In the genomic region with DNA sequence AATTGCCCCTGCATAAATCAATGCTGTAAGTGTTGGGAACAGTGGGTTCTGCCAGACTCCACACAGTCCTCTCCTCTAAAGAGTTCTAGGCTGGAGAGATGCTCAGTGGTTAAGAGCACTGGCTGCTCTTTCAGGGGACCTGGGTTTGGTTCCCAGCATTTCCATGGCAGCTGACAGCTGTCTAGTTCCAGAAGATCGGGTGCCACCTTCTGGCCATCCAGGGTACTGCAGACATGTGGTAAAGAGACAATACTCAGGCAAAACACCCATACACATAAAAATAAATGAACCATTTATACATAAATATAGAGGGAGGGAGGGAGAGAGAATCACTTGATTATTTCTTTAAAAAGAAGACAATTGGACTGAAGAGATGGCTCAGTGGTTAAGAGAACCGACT, we compare ENCODE assay signal across 9 mouse cellular contexts. TPM values are rescaled to one million over a fixed set of nuclear protein-coding genes. Genes with fewer than 3 reads are reported as not detected.
DNase-seq lines count a peak whose midpoint lies in the region; ATAC-seq lines count a peak whose summit lies in the region.
"Had no signal": no experiment of that assay in that cellular context is flagged by ENCODE, and none has a peak within 500 bp of the region (broad histone marks: within the 10 kb centered on the region; RNA-seq: fewer than 3 reads in every experiment).

No protein-coding gene starts in this region.

- no peaks in the 10 kb centered on the region; the same call in 1 of the 2 replicates for H3K9me3 ChIP-seq in midbrain, embryonic 11.5 days (ENCODE audit: control insufficient read depth, low read length)
- no peaks in the 10 kb centered on the region for H3K9me3 ChIP-seq in midbrain, embryonic 14.5 days (ENCODE audit: control insufficient read depth, low read length)
- 0 out of 2 replicates have a peak, but pooled peaks cover 2% of the 10 kb centered on the region for H3K9me3 ChIP-seq in embryonic facial prominence, embryonic 10.5 days
- H3K9me3 ChIP-seq: neural tube, embryonic 12.5 days had no signal

- no peak overlapping the region for H3K9ac ChIP-seq in midbrain, embryonic 11.5 days (ENCODE audit: low read length)
- no peak overlapping the region for H3K9ac ChIP-seq in midbrain, embryonic 14.5 days (replicated peaks; ENCODE audit: low read length)
- H3K9ac ChIP-seq: neural tube, embryonic 12.5 days had no signal

- DNase-seq in embryo, embryonic 10 days (ENCODE audit: low spot score) = peak; percentile 38
- no peak for DNase-seq in embryo, embryonic 11 days
- peak; percentile 84 for DNase-seq in midbrain, embryonic 11.5 days (ENCODE audit: low spot score, missing footprints)
- DNase-seq in midbrain, embryonic 14.5 days = no peak
- peak; percentile 36 for DNase-seq in embryonic facial prominence, embryonic 10.5 days (ENCODE audit: low spot score)
- DNase-seq in retina, embryonic 14.5 days (ENCODE audit: low spot score) = peak; percentile 53
- DNase-seq in ovary, adult 18-20 months (ENCODE audit: low spot score) = no peak
- no peak for DNase-seq in right cerebral cortex, postnatal 36 days (ENCODE audit: low spot score in 2 of 2)

- H3K4me2 ChIP-seq in midbrain, embryonic 11.5 days = no peak overlapping the region
- no peak overlapping the region for H3K4me2 ChIP-seq in midbrain, embryonic 14.5 days (ENCODE audit: low read length)
- H3K4me2 ChIP-seq: neural tube, embryonic 12.5 days had no signal

- H3K4me3 ChIP-seq in midbrain, embryonic 11.5 days (ENCODE audit: low read depth, low read length) = no peak overlapping the region
- H3K4me3 ChIP-seq in midbrain, embryonic 14.5 days (replicated peaks; ENCODE audit: low read depth, low read length) = no peak overlapping the region
- H3K4me3 ChIP-seq in embryonic facial prominence, embryonic 10.5 days = no peak overlapping the region
- H3K4me3 ChIP-seq: neural tube, embryonic 12.5 days had no signal

- 83% methylated on average over 2 of the region's 2 CpGs for WGBS in midbrain, embryonic 11.5 days
- 83% methylated on average over 2 of the region's 2 CpGs for WGBS in midbrain, embryonic 14.5 days
- 78% methylated on average over 2 of the region's 2 CpGs for WGBS in embryonic facial prominence, embryonic 10.5 days

- H3K27ac ChIP-seq in midbrain, embryonic 11.5 days (ENCODE audit: low read depth, low read length) = no peak overlapping the region
- H3K27ac ChIP-seq in midbrain, embryonic 14.5 days (replicated peaks; ENCODE audit: low read depth, low read length) = no peak overlapping the region
- no peak overlapping the region for H3K27ac ChIP-seq in embryonic facial prominence, embryonic 10.5 days (replicated peaks)
- H3K27ac ChIP-seq: neural tube, embryonic 12.5 days had no signal

- H3K4me1 ChIP-seq in midbrain, embryonic 11.5 days (ENCODE audit: control insufficient read depth, insufficient read depth, low read length) = peaks cover 7% of the 10 kb centered on the region
- no peaks in the 10 kb centered on the region for H3K4me1 ChIP-seq in midbrain, embryonic 14.5 days (ENCODE audit: control insufficient read depth, insufficient read depth, low read length)
- H3K4me1 ChIP-seq in embryonic facial prominence, embryonic 10.5 days = peaks cover 11% of the 10 kb centered on the region

- H3K36me3 ChIP-seq in midbrain, embryonic 11.5 days (ENCODE audit: control insufficient read depth, insufficient read depth, low read length) = no peaks in the 10 kb centered on the region
- H3K36me3 ChIP-seq in midbrain, embryonic 14.5 days (ENCODE audit: control insufficient read depth, insufficient read depth, low read length) = no peaks in the 10 kb centered on the region
- H3K36me3 ChIP-seq in embryonic facial prominence, embryonic 10.5 days (replicated peaks) = no peaks in the 10 kb centered on the region
- H3K36me3 ChIP-seq: neural tube, embryonic 12.5 days had no signal

- ATAC-seq in midbrain, embryonic 11.5 days (ENCODE audit: low FRiP score) = no peak
- ATAC-seq in midbrain, embryonic 14.5 days (ENCODE audit: low FRiP score, low TSS enrichment) = no peak

- H3K27me3 ChIP-seq in midbrain, embryonic 11.5 days (ENCODE audit: control insufficient read depth, insufficient read depth, low read length) = peaks cover 5% of the 10 kb centered on the region
- H3K27me3 ChIP-seq in midbrain, embryonic 14.5 days (ENCODE audit: control insufficient read depth, insufficient read depth, low read length) = peaks cover 8% of the 10 kb centered on the region
- peaks cover 35% of the 10 kb centered on the region for H3K27me3 ChIP-seq in embryonic facial prominence, embryonic 10.5 days (replicated peaks; ENCODE audit: low read depth, poor library complexity, severe bottlenecking)

RNA-seq across cellular contexts. Expression of a gene that starts 5.7 kb away (rescaled TPM):
- polyA plus RNA-seq in midbrain, embryonic 11.5 days (2014; fragmentation: Nextera tagmentation; extraction: Ambion mirVana) = not detected in 2 replicates
- polyA plus RNA-seq in midbrain, embryonic 14.5 days (2014; fragmentation: Nextera tagmentation; extraction: Ambion mirVana) = 0.15 TPM in 1 of 2 replicates, not detected in the other
- polyA plus RNA-seq in embryonic facial prominence, embryonic 10.5 days (2016; fragmentation: Nextera tagmentation; extraction: Ambion mirVana) = not detected in 2 replicates
- polyA plus RNA-seq: neural tube, embryonic 12.5 days had no signal

Comparison
In these comparisons a context has a peak if more than half of its experiments do, and no peak if none do; other contexts are left out.
1. DNase-seq: peak in embryo, embryonic 10 days (single experiment), midbrain, embryonic 11.5 days (single experiment), embryonic facial prominence, embryonic 10.5 days (single experiment) and retina, embryonic 14.5 days (single experiment); none in embryo, embryonic 11 days (single experiment), midbrain, embryonic 14.5 days (single experiment), ovary, adult 18-20 months (single experiment) and right cerebral cortex, postnatal 36 days (0 of 2).